Mouse (Mus musculus) adrenal gland, postnatal 14 days (tissue): ENCODE measurements at regions not wholly inside any gene's neighbourhood (a gene's known extent, or its start where the extent isn't known, plus 50 kb on each side); places are given as distances from the start of the nearest gene placed in this dataset.

Experiments
- DNase-seq: peaks from one replicate; pipeline ENCODE4 v3.0.0; 2021; ENCODE audit warnings: mixed read lengths

DNA sequence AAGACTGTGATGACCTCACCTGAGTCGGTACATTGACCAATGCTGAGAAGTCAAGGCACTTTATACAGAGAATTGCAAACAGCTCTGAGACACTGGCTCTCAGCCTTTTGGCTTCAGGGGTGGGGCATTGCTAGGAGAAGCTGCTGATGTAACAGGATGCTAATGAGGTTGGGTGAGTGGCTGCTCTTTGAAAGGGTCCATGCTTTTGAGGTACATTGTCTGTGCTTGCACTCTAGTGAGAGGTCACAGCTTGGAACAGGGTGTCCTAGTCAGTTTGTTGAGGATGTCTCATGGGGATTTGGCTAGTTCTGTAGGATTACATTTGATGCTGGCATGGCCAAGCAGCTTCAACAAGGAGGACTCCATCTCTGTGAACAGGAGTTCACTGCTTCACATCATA, 109.1 kb upstream of the Auts2 start:
- DNase-seq: no peak

DNA sequence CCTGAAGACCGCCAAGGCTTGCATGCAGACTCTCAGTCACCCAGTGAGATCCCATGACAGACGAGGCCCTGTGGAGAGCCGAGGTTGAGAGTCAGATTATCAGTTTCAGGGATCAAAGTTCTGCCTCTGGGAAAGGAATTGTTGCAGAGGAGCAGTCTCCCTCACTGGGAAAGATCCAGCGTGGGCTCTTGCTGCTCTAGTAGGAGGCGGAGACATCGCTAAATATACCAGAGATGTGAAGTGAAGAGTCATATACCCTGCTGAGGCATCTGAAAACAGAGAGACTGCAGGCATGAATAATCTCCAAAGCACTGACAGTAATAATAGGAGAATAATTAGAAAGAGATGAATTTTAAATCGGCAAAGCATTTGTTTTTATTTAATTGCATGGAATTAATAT, 106.6 kb upstream of the Auts2 start:
- DNase-seq: no peak

DNA sequence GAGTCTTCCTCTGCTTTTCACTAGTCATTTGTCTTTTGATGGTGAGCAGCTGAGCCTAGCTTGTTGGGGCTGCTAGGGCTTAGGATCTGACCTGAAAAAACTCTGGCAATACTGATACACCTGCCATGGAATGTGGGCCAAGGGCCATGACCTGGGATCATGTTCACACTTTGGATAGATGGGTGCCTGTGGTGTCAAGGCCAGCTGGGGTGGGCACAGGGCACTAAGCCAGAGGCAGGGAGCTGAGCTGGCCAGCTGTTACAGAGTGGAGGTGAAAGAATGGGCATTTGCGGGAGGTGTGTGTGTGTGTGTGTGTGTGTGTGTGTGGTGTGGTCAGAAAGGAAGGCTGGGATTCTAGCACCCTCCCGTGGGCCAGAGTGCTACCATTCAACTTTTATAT, 105.6 kb upstream of the Auts2 start:
- DNase-seq: no peak

DNA sequence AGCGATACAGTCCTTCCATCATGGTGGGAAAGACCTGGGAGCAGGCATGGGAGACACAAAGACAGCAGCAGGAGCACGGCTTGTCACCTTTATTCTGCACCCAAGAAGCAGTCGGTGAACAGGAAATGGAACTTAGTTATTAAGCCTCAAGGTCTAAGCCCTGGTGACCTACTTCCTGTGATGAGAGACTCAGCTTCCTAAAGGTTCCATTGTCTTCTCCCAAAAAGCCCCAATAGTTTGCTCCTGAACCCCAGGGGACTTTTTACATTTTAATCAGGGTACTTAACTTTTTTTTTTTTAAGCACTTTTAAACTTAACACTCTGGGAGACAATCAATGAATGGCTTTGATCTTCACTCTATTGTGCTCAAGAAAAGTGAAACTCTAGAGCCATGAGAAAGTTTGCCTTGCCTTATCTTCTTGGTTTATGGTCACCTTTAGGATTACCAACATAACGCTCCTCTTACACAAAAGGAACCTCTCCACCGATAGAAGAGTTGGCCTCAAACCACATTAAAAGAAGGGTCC, 101.6 kb upstream of the Auts2 start:
- no peak for DNase-seq

DNA sequence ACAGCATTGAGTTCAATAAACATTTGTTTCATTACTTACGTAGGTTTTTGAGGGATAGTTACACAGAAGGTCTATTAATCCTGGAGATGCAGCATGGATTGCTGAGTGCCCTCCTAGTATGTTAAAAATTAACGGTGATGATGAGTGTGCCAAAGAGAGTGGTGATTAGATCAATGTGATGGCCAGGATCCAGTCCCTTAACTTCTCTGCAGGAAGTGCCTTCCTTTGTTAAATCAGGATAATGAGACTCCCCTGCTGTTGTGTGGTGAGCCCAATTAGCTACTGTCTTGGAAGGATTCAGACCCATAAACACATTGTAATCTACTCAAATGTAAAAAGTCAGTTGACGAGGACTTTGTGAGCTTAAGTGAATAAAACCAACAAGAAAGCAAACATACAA, 100.1 kb upstream of the Auts2 start:
- DNase-seq: no peak

- peak; percentile 21 for DNase-seq
Observed at GRCm38 (mm10) chr5:132633198-132633884, 90.2 kb upstream of the Auts2 start.

DNA sequence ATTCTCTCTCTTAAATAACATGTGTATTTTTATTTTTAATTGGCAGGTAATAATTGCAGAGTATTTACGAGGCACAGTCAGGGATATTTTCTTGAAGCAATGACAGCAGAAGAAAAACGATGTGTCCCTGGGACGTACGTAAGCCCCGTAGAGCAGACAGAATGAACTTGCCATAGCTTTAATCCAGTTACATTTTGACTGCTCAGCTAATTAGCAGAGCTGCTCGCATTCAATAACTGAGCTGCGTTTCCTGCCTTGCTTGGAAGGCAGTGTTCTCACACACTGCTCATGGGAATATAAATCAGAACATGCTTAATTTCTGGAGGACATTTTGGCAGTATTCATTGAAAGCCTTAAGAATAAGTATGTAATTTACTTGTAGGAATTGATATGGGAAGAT, 78.6 kb upstream of the Auts2 start:
- no peak for DNase-seq

GRCm38 (mm10) chr5:132617241-132617640, 74.1 kb upstream of the Auts2 start:
- DNase-seq: no peak

- no peak for DNase-seq
Observed at GRCm38 (mm10) chr5:132609251-132609650, 66.1 kb upstream of the Auts2 start.

DNA sequence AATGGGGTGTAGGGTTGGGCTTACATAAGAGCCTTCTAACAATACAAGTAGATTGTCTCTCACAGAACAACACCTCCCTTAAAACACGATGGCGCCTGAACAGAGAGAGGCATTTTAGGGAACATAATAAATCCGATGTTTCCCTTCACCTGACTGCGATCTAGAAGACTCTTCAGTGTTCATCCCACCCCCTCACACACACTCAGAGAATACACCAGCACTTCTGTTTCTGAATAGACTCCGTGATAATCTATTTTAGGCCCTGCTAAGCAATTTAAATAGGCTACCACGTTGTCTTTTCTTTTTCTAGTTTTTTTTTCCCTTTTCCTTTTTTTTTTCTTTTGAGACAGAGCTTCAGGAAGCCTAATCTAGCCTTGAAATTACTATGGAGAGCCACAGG, 63.1 kb upstream of the Auts2 start:
- DNase-seq: no peak

GRCm38 (mm10) chr5:132594796-132595195, 51.7 kb upstream of the Auts2 start:
- DNase-seq: no peak
